Mouse (Mus musculus): ENCODE data around the gene Sorcs2.

DNA sequence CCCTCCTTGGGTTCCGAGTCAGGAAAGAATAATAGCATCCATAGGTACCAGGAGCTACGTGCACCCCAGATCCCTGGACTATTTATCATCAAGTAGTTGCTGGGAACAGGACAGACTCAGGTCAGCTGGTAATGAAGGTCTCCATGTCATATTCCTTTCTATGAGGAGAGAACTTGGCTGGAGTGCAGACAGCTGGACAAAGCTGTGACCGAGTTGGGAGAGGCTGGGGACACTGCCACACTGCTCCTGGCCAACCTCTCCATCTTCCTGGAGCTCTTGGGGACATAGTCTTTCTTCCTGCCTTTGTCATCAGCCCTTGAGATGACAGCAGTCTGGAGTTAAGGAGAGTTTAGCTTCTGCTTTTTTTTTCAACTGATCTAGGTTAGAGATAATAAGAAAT, 428.1 kb downstream of the Sorcs2 start:
- TF ChIP-seq CTCF (IDR thresholded peaks at IDR 0.05; ENCODE audit: control insufficient read depth, insufficient read depth, low read length): no peak
- no peak for TF ChIP-seq POLR2A (IDR thresholded peaks at IDR 0.05; ENCODE audit: borderline replicate concordance, control insufficient read depth, low read depth, low read length)
